Mouse (Mus musculus) layer of hippocampus, adult 2 months (tissue): Measurements from ENCODE around the gene Pigh. TPM values are rescaled to one million over a fixed set of nuclear protein-coding genes. Genes with fewer than 3 reads are reported as not detected.

ENCODE experiments used
- DNase-seq, 2 experiments: peaks; one replicate each; pipeline ENCODE4 v3.0.0; 2022; ENCODE audit warnings: low spot score in 2 of 2
- H3K27ac ChIP-seq: fragments of 200-600 bp; 2 replicates; pipeline ENCODE4 v1.8.1; 2022
- H3K4me3 ChIP-seq: fragments of 200-600 bp; 2 replicates; pipeline ENCODE4 v1.8.1; 2022; ENCODE audit warnings: mild to moderate bottlenecking
- CTCF ChIP-seq: fragments of 200-600 bp; conservative IDR thresholded peaks from 2 replicates; pipeline ENCODE4 v1.8.1; 2022; ENCODE audit warnings: antibody characterized with exemption, mild to moderate bottlenecking, moderate library complexity
- long read RNA-seq, 2 experiments: library from polyadenylated mRNA; stranded (forward); transcript quantifications; one replicate each; pipeline ENCODE4 v2.0.0; 2021; ENCODE audit warnings: borderline mapping rate in 2 of 2
- total RNA-seq, 2 experiments: library from RNA; stranded (reverse); gene quantifications; 2 replicates each; pipeline ENCODE4 v1.2.3; 2021

Pigh gene
- total RNA-seq = 10 to 100 TPM in 1 of 2 experiments, 1 to 10 TPM in 1; 9.8 to 12.6 TPM
- long read RNA-seq, experiment 1, transcript Pigh-201 (4 exons, 2,339 nt) = major isoform, 13 of 19 reads
- long read RNA-seq, experiment 1, partial matches to known transcripts = 1 of 19 reads
- long read RNA-seq, experiment 1, other reads (novel, unspliced or antisense) = 2 of 19 reads
- long read RNA-seq, experiment 2, transcript Pigh-203 (3 exons, 2,868 nt) = minor isoform, 6 of 23 reads
- long read RNA-seq, experiment 2, transcript Pigh-201 (4 exons, 2,339 nt) = major isoform, 9 of 23 reads
- long read RNA-seq, experiment 2, partial matches to known transcripts = 1 of 23 reads
- long read RNA-seq, experiment 2, other reads (novel, unspliced or antisense) = 7 of 23 reads

DNA sequence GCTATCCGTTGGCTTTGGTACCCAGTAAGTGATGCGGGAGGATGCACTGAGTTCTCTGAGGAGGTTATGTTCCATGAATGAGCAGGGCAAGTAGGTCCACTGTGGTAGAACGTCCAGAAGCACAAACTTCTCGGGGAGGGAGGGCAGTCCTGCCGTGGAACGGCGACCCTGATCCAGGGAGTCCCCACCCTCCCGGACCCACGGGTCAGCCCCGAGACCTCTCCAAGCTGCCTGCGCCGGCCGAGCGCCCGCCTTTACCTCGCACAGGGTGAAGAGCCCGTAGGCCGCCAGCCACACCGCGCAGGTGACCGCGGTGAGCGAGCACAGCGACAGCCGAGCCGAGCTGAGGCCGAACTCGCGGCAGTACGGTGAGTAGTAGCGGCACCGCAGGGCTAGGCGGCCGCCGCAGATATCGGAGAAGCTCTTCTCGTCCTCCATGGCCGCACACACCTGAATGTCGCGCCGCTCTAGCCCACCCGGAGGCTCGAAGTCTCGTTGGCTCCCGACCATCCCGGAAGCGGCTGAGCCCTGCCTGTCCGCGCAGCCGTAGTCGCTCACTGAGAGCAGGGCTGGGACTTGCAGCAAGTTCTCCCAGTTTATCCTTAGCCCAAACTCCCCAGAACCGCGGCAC is at the start of gene Pigh:
Gene Pigh (minus strand): TSS at position 470 of the 631 bp plus-strand sequence.
- no peak for TF ChIP-seq CTCF
- Histone ChIP-seq H3K4me3 (peak within 1 kb of the TSS; percentile 83), H3K27ac (peak within 1 kb of the TSS; percentile 90)
- DNase-seq = peak; percentile 86 to 87

DNA sequence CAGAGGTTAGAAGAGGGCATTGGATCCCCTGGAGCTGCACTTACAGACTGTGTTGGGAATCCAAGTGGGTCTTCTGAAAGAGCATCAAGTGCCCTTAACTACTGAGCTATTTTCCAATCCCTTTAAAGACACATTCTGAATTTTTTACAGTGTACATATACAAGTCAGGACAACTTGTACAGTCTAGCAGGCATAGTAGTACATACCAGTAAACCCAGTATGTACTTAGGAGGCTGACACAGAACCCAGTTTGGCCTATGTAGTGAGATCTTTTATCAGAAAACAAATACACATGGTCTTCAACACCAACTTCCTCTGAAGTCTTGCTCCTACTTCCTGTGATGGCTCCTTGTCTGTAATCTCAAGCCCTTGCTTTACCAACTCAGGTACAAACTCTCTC is 49.5 kb upstream of the Pigh start:
- no peak for DNase-seq
- H3K27ac ChIP-seq = no peak overlapping the region
- no peak overlapping the region for H3K4me3 ChIP-seq
- TF ChIP-seq CTCF = no peak

DNA sequence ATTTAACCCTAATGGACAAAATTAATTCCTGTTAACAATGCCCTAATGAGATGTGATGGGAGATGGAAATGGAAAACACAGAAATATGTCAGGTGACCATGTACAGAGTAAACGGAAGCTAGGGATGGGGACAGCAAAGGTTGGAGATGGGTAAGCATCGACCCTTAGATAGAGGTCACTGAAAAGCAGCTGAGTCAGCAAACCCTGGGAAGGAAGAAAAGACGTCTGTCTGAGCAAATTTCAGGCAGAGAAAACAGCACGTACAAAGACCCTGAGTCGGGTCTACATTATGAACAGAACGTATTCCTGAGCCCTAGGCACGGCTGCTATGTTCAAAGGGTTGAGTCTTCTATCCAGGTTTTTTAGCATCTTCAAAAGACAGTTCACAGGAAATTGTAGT is 47.5 kb upstream of the Pigh start:
- Histone ChIP-seq H3K4me3 (no peak overlapping the region), H3K27ac (no peak overlapping the region)
- no peak for DNase-seq
- TF ChIP-seq CTCF = no peak

DNA sequence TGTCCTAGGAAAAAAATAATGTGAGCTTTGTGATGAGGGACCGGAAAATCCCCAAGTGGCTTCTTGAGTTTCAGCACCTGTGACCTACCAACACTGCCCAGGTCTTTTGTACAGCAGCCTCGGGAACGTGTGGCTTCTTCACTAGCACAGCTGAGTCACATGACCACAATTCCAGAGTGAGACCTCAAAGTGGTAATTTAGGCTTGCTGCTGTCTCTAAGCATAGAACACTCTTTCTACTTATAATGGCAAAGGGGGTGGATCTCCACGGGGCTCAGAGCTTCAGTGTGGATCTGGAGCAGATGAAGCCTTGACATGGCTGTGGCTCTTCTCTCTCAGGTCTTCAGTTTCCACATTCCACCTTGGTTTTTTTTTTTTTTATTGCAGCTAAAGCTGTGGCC is 45.7 kb upstream of the Pigh start:
- TF ChIP-seq CTCF = no peak
- H3K4me3 ChIP-seq = no peak overlapping the region
- DNase-seq = no peak
- H3K27ac ChIP-seq = no peak overlapping the region

DNA sequence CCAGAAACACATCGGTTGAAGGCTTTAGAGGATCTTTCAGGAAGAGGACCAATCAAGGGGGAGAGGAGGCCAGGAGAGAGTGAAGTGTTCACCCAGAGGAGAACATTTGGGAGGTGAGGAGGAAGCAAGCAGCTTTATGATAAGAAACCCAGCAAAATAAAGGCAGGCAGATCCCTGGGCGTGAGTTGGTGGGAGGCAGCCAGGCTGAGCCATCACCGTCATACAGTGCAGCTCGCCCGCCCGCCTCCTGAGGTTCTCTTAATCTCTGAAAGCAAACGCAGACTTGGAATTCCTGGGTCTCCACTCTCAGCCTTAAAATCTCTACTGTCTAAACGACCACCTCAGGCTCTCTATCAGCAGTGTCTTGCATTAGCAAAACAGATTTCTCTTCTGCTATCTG is 45.2 kb upstream of the Pigh start:
- no peak for DNase-seq
- no peak for TF ChIP-seq CTCF
- H3K27ac ChIP-seq = no peak overlapping the region
- H3K4me3 ChIP-seq = no peak overlapping the region

DNA sequence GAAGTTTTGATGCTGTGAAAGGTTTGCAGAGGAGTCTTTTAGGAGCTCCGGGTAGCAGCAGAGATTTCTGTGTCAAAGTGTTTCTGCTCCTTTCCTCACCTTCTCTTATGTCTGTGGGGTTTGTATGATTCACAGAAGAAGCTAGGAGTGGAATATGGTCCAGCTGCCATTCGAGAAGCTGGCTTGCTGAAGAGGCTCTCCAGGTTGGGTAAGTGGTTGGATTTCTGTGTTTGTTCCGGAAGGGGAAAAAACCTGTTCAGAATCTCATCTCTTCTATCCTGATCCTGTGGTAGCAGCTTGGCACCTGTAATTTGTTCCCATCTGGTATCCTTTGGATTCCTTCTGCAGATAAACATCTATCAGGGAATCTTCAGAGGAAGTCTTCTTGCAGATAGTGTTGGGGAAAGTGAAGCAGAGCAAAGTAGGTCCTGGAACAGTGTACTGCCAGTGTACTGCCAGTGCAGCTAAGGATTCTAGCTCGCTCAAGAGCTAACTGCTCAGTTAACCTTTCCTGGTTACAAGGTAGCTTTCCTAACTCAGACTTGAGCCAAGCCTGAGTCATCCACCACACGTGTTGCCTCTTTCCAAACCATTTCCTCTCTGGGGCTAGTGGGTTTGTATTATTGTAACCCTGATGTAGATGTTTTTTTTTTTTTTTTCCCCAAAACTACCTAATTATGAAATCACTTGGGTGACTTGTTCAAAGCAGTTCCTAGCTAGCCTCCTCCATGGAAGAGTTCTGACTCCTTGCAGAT is 42.4 kb upstream of the Pigh start:
- peak overlapping the region; percentile 51 for H3K4me3 ChIP-seq
- H3K27ac ChIP-seq = no peak overlapping the region
- no peak for TF ChIP-seq CTCF
- DNase-seq = no peak

DNA sequence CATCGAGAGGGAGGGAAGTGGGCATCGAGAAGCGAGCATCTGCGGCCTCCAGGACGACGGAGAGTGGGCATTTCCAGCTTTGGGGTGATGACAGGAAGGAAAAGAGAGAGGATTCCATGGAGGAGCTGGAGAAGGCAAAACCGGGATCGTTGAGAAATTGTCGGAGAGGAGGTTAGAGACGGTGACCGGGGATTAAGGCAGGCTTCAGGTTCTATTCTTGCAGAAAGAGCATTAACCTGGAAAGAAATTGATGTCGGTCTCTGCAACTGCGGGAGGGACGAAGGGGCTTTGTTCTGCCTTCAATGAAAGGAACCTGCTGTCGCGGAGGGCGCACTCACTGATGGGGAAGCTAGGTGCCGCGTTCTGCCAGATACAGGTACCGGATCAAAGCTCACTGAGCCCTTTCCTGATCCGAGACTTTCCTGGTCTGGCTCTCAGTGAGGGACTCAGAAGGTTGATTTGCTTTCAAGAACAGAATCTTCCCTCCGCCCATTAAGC is 41.8 kb upstream of the Pigh start:
- no peak overlapping the region for H3K27ac ChIP-seq
- peak overlapping the region; percentile 51 for H3K4me3 ChIP-seq
- no peak for TF ChIP-seq CTCF
- no peak for DNase-seq

DNA sequence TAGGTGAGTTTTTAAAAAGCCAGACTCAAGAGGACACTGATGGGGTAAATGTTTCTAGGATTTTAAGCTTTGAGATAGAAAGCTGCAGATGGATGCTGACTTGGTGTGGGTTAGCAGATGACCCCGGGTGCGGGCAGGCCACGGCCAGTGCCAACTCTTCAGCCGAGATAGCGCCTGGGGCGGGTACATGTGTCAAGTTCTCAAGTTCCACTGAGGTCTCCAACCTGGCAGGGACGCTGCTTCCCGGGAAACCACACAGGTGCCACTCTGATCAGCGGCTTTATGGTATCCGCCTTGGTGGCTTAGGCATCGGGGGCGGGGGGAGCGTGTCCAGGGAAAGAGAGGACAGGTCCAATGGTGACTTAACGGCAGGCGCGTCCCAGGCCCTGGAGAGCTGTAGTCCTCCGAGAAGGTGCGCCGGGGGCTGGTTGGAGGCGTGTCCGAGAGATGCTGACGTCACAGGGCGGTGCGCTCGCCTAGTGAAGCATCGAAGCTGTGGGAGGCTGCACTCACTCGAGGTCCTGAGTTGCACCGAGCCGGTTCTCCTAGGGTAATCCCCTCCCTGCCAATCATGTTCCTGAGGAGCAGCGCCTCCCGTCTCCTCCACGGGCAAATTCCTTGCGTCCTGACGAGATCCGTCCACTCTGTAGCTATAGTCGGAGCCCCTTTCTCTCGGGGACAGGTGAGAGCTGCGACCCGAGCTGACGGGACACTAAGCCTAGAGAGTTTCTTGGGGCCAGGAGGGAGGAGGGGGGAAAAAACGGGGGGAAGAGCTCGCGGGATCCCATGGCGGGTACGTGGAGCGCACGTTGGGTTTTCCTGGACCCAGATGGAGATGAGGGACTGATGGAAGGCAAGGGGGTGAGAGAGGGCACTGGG is 41.1 kb upstream of the Pigh start, which contains the start of gene Arg2:
Gene Arg2 (plus strand): TSS at position 479 of the 879 bp plus-strand sequence.
- Histone ChIP-seq H3K27ac (no peak within 1 kb of the TSS), H3K4me3 (peak within 1 kb of the TSS; percentile 51)
- TF ChIP-seq CTCF = no peak
- peak; percentile 55 to 63 for DNase-seq

DNA sequence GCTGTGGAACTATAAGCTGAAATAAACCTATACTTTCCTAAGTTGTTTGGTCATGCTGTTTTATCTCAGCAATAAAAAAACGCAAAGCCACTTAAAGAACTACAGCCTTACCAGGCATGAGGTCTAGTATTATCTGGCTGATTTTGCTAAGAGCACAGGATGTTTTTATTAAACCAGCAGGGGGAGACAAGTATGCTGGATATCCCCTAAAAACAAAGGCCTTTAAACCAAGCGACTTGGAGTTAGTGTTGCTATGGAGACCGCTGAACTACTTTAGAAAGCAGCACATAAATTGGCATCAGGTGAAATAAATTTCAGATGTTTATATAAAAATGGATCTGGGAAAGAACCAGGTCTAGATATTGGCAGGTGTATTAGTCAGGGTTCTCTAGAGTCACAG is 33.4 kb upstream of the Pigh start:
- TF ChIP-seq CTCF = peak; percentile 76
- H3K4me3 ChIP-seq = no peak overlapping the region
- peak in 1 of 2 experiments; percentile 15 for DNase-seq
- H3K27ac ChIP-seq = no peak overlapping the region

DNA sequence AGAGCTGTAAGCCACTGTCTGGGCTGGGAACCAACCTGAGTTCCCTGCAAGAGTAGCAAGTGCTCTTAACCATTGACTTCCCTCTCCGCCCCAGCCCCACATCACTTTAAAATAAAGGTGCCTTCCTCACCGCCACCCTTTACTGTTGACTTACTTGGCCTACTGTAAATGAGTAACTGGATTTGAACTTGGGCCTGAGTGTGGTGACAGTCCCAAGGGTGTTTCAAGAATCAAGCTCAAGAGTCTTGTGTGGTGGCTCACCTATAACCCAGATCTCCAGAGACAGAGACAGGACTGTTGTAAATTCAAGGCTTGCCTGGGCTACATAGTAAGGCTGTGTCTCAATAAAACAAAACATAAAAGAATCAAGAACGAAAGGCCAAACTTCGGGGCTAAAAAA is 29.5 kb upstream of the Pigh start:
- no peak for TF ChIP-seq CTCF
- Histone ChIP-seq H3K4me3 (no peak overlapping the region), H3K27ac (no peak overlapping the region)
- DNase-seq = no peak

DNA sequence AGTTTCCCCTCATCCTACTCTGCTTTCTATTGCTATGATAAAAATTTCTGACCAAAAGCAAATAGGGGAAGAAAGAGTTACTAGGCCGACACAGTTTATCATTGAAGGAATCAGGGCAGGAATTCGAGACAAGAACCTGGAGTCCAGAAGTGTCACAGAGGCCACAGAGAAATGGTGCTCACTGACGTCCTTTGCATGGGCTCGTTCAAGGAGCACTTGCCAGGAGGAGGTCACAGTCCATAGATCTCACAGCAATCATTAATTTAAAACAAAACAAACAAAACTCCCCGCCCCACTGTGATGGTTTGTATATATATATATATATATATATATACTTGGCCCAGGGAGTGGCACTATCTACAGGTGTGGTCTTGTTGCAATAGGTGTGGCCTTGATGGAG is 15.9 kb upstream of the Pigh start:
- no peak for TF ChIP-seq CTCF
- no peak for DNase-seq
- H3K4me3 ChIP-seq = no peak overlapping the region
- H3K27ac ChIP-seq = no peak overlapping the region

DNA sequence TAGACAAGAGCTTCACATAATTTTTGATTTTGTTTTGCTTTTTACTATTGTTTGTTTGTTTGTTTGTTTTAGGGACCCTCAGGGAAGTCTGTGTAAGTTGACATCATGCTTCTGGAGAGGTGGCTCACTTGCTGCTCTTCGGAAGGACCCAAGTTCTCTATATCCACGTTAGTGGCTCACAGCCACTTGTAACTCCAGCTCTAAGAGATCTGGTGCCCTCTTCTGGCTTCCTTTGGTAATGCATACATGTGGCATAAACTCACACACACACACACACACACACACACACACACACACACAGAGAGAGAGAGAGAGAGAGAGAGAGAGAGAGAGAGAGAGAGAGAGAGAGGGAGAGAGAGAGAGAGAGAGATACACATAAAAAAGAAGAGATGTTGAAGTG is 15.1 kb upstream of the Pigh start:
- DNase-seq = no peak
- no peak overlapping the region for H3K27ac ChIP-seq
- 0 out of 2 replicates have a peak, but pooled peaks have one; percentile 11 for TF ChIP-seq CTCF
- H3K4me3 ChIP-seq = no peak overlapping the region
